Mouse (Mus musculus) R1 (cell line): ENCODE results near the gene Pdxdc1.
A peak's percentile ranks its signal among the peaks of the same experiment; 100 is the strongest.

ENCODE experiments used
- DNase-seq: peaks from one replicate; pipeline ENCODE4 v3.0.0-alpha.2; 2018; ENCODE audit warnings: low read depth, low spot score

Pdxdc1 gene

GRCm38 (mm10) chr16:13883094-13883774, 19.7 kb downstream of the Pdxdc1 start:
- no peak for DNase-seq

GRCm38 (mm10) chr16:13875483-13875882, 27.4 kb downstream of the Pdxdc1 start:
- no peak for DNase-seq

- peak; percentile 44 for DNase-seq
Measured at GRCm38 (mm10) chr16:13867910-13868514, 34.9 kb downstream of the Pdxdc1 start.

GRCm38 (mm10) chr16:13867406-13867805, 35.5 kb downstream of the Pdxdc1 start:
- DNase-seq = peak; percentile 64

GRCm38 (mm10) chr16:13866616-13867015, 36.3 kb downstream of the Pdxdc1 start:
- DNase-seq = no peak

- DNase-seq = no peak
Measured at GRCm38 (mm10) chr16:13866076-13866475, 36.9 kb downstream of the Pdxdc1 start.

GRCm38 (mm10) chr16:13853886-13854285, 49.0 kb downstream of the Pdxdc1 start:
- peak; percentile 53 for DNase-seq

GRCm38 (mm10) chr16:13851446-13851845, 51.5 kb downstream of the Pdxdc1 start:
- no peak for DNase-seq

GRCm38 (mm10) chr16:13848310-13848709, 54.6 kb downstream of the Pdxdc1 start:
- no peak for DNase-seq

- no peak for DNase-seq
Measured at GRCm38 (mm10) chr16:13846675-13847074, 56.3 kb downstream of the Pdxdc1 start.

GRCm38 (mm10) chr16:13845031-13845430, 57.9 kb downstream of the Pdxdc1 start:
- no peak for DNase-seq

GRCm38 (mm10) chr16:13840956-13841355, 62.0 kb downstream of the Pdxdc1 start:
- no peak for DNase-seq

- DNase-seq = no peak
Measured at GRCm38 (mm10) chr16:13840056-13840455, 62.9 kb downstream of the Pdxdc1 start.

- no peak for DNase-seq
Measured at GRCm38 (mm10) chr16:13834382-13834781, 68.5 kb downstream of the Pdxdc1 start.

- DNase-seq = no peak
Measured at GRCm38 (mm10) chr16:13831606-13832005, 71.3 kb downstream of the Pdxdc1 start.

GRCm38 (mm10) chr16:13830444-13830843, 72.5 kb downstream of the Pdxdc1 start:
- peak; percentile 61 for DNase-seq

GRCm38 (mm10) chr16:13826511-13826910, 76.4 kb downstream of the Pdxdc1 start:
- no peak for DNase-seq

- DNase-seq = no peak
Measured at GRCm38 (mm10) chr16:13825781-13826490, 77.0 kb downstream of the Pdxdc1 start.

GRCm38 (mm10) chr16:13820771-13821170, 82.2 kb downstream of the Pdxdc1 start:
- peak; percentile 51 for DNase-seq

GRCm38 (mm10) chr16:13819806-13820500, 83.0 kb downstream of the Pdxdc1 start:
- DNase-seq = no peak

- DNase-seq = no peak
Measured at GRCm38 (mm10) chr16:13819394-13819743, 83.6 kb downstream of the Pdxdc1 start.
